Mouse (Mus musculus) hindbrain, embryonic 16.5 days (tissue): Measurements from ENCODE around the gene Olfr847. TPM values are rescaled to one million over a fixed set of nuclear protein-coding genes. Genes with fewer than 3 reads are reported as not detected.

ENCODE experiments used
- ATAC-seq: fragments of 200-750 bp; cut with Nextera tagmentation; 2 replicates; pipeline ENCODE4 v1.8.0; 2017; ENCODE audit warnings: moderate TSS enrichment, moderate library complexity
- H3K27ac ChIP-seq: fragments of 300-500 bp; sonication (generic); 2 replicates; pipeline ENCODE4 v1.5.1; 2014; ENCODE audit warnings: low read depth, mild to moderate bottlenecking, control low read depth, low read length, moderate library complexity
- H3K27me3 ChIP-seq: fragments of 300-500 bp; sonication (generic); replicated peaks from 2 replicates; pipeline ENCODE4 v1.6.1; 2014; ENCODE audit warnings: low read length; ENCODE audit not compliant: control insufficient read depth, insufficient read depth
- H3K36me3 ChIP-seq: fragments of 300-500 bp; sonication (generic); 2 replicates; pipeline ENCODE4 v1.6.1; 2014; ENCODE audit warnings: mild to moderate bottlenecking, low read length, moderate library complexity, mixed read lengths; ENCODE audit not compliant: control insufficient read depth, insufficient read depth
- H3K4me1 ChIP-seq: fragments of 300-500 bp; sonication (generic); 2 replicates; pipeline ENCODE4 v1.6.1; 2014; ENCODE audit warnings: low read depth, low read length; ENCODE audit not compliant: control insufficient read depth, insufficient read depth
- H3K4me2 ChIP-seq: fragments of 300-500 bp; sonication (generic); 2 replicates; pipeline ENCODE4 v1.6.1; 2014; ENCODE audit warnings: mild to moderate bottlenecking, low read length, control low read depth, moderate library complexity
- H3K4me3 ChIP-seq: fragments of 300-500 bp; sonication (generic); 2 replicates; pipeline ENCODE4 v1.5.1; 2014; ENCODE audit warnings: mild to moderate bottlenecking, low read length, control low read depth, moderate library complexity
- H3K9ac ChIP-seq: fragments of 300-500 bp; sonication (generic); 2 replicates; pipeline ENCODE4 v1.6.1; 2014; ENCODE audit warnings: low read depth, mild to moderate bottlenecking, control low read depth, low read length, moderate library complexity
- H3K9me3 ChIP-seq: fragments of 300-500 bp; sonication (generic); 2 replicates; pipeline ENCODE4 v1.6.1; 2014; ENCODE audit warnings: mild to moderate bottlenecking, low read length, moderate library complexity; ENCODE audit not compliant: control insufficient read depth
- WGBS: fragments of 180-500 bp; shearing (Covaris S2); extraction: QIAGEN DNeasy Blood & Tissue Kit; methylation state at CpG from one replicate; pipeline ENCODE4 v1.1.7; 2014; 5-methylcytosine and 5-hydroxymethylcytosine counted together
- polyA plus RNA-seq: library from polyadenylated mRNA; unstranded; fragments of >200 nt; fragmentation: Nextera tagmentation; extraction: Ambion mirVana; gene quantifications from 2 replicates; pipeline ENCODE4 v1.2.1, GENCODE M21; 2015

Gene Olfr847
- not detected in 2 replicates for polyA plus RNA-seq

DNA sequence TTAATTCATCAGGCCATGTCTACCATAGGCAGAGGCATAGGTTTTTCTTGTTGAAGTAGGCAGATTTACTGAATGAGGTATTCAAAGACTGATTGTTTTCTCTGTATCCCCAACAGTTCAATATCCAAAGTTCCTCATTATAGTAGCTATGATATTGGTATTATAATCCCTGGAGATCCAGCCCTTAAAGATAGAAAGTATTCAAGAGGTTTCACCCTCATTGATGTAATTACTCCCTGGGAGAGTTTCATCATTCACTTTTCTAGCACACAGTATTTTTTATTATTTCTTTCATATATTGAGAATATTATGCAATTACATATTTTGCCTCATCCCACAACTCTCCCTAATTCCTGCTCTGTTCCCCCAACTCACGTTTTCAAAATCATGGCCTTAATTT, at the start of gene Olfr847:
Gene Olfr847 (minus strand): TSS at position 101 of the 400 bp plus-strand sequence.
- no peaks in the 10 kb centered on the region for H3K36me3 ChIP-seq
- 63% methylated on average over 1 of the region's 1 CpGs for WGBS
- H3K4me1 ChIP-seq = no peaks in the 10 kb centered on the region
- ATAC-seq = no peak
- H3K27me3 ChIP-seq = no peaks in the 10 kb centered on the region
- no peak within 1 kb of the TSS for H3K4me2 ChIP-seq
- no peak within 1 kb of the TSS for H3K4me3 ChIP-seq
- no peak within 1 kb of the TSS for H3K27ac ChIP-seq
- H3K9me3 ChIP-seq = peaks cover 4% of the 10 kb centered on the region; the same call in 1 of the 2 replicates
- H3K9ac ChIP-seq = no peak within 1 kb of the TSS

DNA sequence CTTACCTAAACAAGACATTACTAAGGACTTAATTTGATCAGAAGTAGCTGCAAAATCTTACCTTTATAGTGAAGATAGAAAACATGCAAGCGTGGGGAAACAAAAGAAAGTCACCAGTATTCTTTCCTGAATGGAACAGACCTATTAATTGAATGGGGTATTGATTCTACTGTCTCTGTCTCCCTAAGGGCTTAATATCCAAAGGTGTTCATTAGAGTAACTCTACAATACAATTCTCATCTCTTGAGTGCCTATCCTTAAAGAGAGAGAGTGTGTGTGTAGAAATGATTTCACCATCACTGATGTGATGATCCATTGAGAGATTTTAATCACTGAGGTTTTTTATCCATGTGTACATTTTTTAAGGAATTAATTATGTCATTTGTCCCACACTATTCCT, 14.6 kb downstream of the Olfr847 start, which contains the start of gene Olfr846:
Gene Olfr846 (minus strand): TSS at position 101 of the 400 bp plus-strand sequence.
- no peak within 1 kb of the TSS for H3K4me2 ChIP-seq
- 53% methylated on average over 1 of the region's 1 CpGs for WGBS
- H3K4me1 ChIP-seq = no peaks in the 10 kb centered on the region
- H3K9ac ChIP-seq = no peak within 1 kb of the TSS
- peaks cover 8% of the 10 kb centered on the region; the same call in 1 of the 2 replicates for H3K9me3 ChIP-seq
- no peak within 1 kb of the TSS for H3K27ac ChIP-seq
- no peaks in the 10 kb centered on the region for H3K36me3 ChIP-seq
- no peaks in the 10 kb centered on the region for H3K27me3 ChIP-seq
- no peak for ATAC-seq
- H3K4me3 ChIP-seq = no peak within 1 kb of the TSS

DNA sequence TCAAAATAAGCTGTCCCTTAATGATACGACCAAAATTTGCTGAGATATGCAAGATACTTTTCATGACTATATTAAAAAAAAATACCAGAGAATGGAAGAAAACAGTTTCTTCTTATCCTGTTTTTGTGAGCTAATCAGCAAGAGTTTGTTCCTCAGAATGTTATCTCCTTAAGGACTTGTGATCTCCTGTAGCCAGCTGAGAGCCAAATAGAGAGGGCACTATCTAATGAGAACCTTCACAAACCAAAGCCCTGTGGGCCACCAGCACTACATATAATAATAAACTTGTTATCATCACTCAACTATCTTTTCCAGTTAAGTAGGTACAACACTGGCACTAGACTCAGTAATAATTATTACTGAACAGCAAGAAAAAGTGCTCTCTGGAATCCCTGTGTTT, 42.3 kb downstream of the Olfr847 start, which contains the start of gene Olfr845:
Gene Olfr845 (plus strand): TSS at position 301 of the 400 bp plus-strand sequence.
- Histone ChIP-seq H3K4me1 (no peaks in the 10 kb centered on the region), H3K27me3 (no peaks in the 10 kb centered on the region), H3K36me3 (no peaks in the 10 kb centered on the region), H3K9me3 (no peaks in the 10 kb centered on the region), H3K4me2 (no peak within 1 kb of the TSS), H3K9ac (no peak within 1 kb of the TSS), H3K4me3 (no peak within 1 kb of the TSS), H3K27ac (no peak within 1 kb of the TSS)
- WGBS = 70% methylated on average over 1 of the region's 1 CpGs
- ATAC-seq = no peak

Other genes starting within 250 kb of the Olfr847 start
- gene Olfr837, start 242.4 kb downstream of the Olfr847 start, polyA plus RNA-seq = not detected in 2 replicates
- not detected in 2 replicates for gene Olfr839-ps1, start 201.4 kb downstream of the Olfr847 start, polyA plus RNA-seq
- gene Olfr843, start 126.7 kb downstream of the Olfr847 start, polyA plus RNA-seq = not detected in 2 replicates
- not detected in 2 replicates for gene Olfr844, start 62.3 kb downstream of the Olfr847 start, polyA plus RNA-seq
- gene Olfr845, start 42.2 kb downstream of the Olfr847 start, polyA plus RNA-seq = not detected in 2 replicates
- not detected in 2 replicates for gene Olfr846, start 14.7 kb downstream of the Olfr847 start, polyA plus RNA-seq
- not detected in 2 replicates for gene Olfr849, start 61.6 kb upstream of the Olfr847 start, polyA plus RNA-seq
- gene Olfr850, start 99.6 kb upstream of the Olfr847 start, polyA plus RNA-seq = not detected in 2 replicates
- not detected in 2 replicates for gene Olfr851, start 114.6 kb upstream of the Olfr847 start, polyA plus RNA-seq
- not detected in 2 replicates for gene Olfr853, start 162.4 kb upstream of the Olfr847 start, polyA plus RNA-seq
- gene Olfr854, start 188.7 kb upstream of the Olfr847 start, polyA plus RNA-seq = not detected in 2 replicates
- gene Olfr855, start 203.9 kb upstream of the Olfr847 start, polyA plus RNA-seq = not detected in 2 replicates
- 29.4 and 34.9 TPM in 2 replicates for gene Zfp317, start 243.4 kb upstream of the Olfr847 start, polyA plus RNA-seq